Mouse (Mus musculus) left cerebral cortex, adult 8-10 months (tissue): ENCODE measurements around the gene Cnot6l. TPM values are rescaled to one million over a fixed set of nuclear protein-coding genes. Genes with fewer than 3 reads are reported as not detected.

Experiments used
- DNase-seq, 2 experiments: peaks; one replicate each; pipeline ENCODE4 v3.0.0; 2022; ENCODE audit warnings: low spot score in 2 of 2
- total RNA-seq, 4 experiments: library from RNA; stranded (reverse); gene quantifications; 2 replicates each; pipeline ENCODE4 v1.2.4; 2022

Gene Cnot6l
- total RNA-seq, 4 experiments from 2014 or later, result 69.8 to 80.3 (median 75.0) TPM

GRCm38 (mm10) chr5:96161578-96162398 is 2.2 kb downstream of the Cnot6l start:
- peak; percentile 63 to 66 for DNase-seq

- peak in 1 of 2 experiments; percentile 7 for DNase-seq
Measured at GRCm38 (mm10) chr5:96161263-96161577, 2.8 kb downstream of the Cnot6l start.

GRCm38 (mm10) chr5:96160467-96161262 is 3.3 kb downstream of the Cnot6l start:
- peak in 1 of 2 experiments; percentile 19 for DNase-seq

- DNase-seq, result no peak
Measured at GRCm38 (mm10) chr5:96142351-96142750, 21.6 kb downstream of the Cnot6l start.

GRCm38 (mm10) chr5:96130683-96131082 is 33.3 kb downstream of the Cnot6l start:
- DNase-seq, result no peak

- no peak for DNase-seq
Measured at GRCm38 (mm10) chr5:96126856-96127255, 37.1 kb downstream of the Cnot6l start.

- DNase-seq, result no peak
Measured at GRCm38 (mm10) chr5:96114943-96115342, 49.0 kb downstream of the Cnot6l start.

GRCm38 (mm10) chr5:96104644-96105043 is 59.3 kb downstream of the Cnot6l start:
- DNase-seq, result no peak

- DNase-seq, result no peak
Measured at GRCm38 (mm10) chr5:96091468-96091867, 72.5 kb downstream of the Cnot6l start.

- DNase-seq, result no peak
Measured at GRCm38 (mm10) chr5:96085324-96085723, 78.6 kb downstream of the Cnot6l start.

GRCm38 (mm10) chr5:96079026-96079425 is 84.9 kb downstream of the Cnot6l start:
- DNase-seq, result no peak

GRCm38 (mm10) chr5:96065591-96065990 is 98.4 kb downstream of the Cnot6l start:
- DNase-seq, result no peak

GRCm38 (mm10) chr5:96042492-96042891 is 121.5 kb downstream of the Cnot6l start:
- no peak for DNase-seq

- no peak for DNase-seq
Measured at GRCm38 (mm10) chr5:96041507-96042104, 122.4 kb downstream of the Cnot6l start.

- DNase-seq, result no peak
Measured at GRCm38 (mm10) chr5:96039188-96039840, 124.7 kb downstream of the Cnot6l start.

- no peak for DNase-seq
Measured at GRCm38 (mm10) chr5:96037684-96038121, 126.3 kb downstream of the Cnot6l start.

- no peak for DNase-seq
Measured at GRCm38 (mm10) chr5:96036125-96036672, 127.8 kb downstream of the Cnot6l start.

- DNase-seq, result no peak
Measured at GRCm38 (mm10) chr5:96034101-96034500, 129.9 kb downstream of the Cnot6l start.

GRCm38 (mm10) chr5:96029821-96030220 is 134.2 kb downstream of the Cnot6l start:
- DNase-seq, result peak in 1 of 2 experiments; percentile 39
